Mouse (Mus musculus): ENCODE measurements around the gene Gm28047. TPM values are rescaled to one million over a fixed set of nuclear protein-coding genes. Genes with fewer than 3 reads are reported as not detected.

The Gm28047 gene
- polyA plus RNA-seq, 1 experiment, result not detected

GRCm38 (mm10) chr15:102533926-102534325 lies 90.9 kb downstream of the Gm28047 start:
- Histone ChIP-seq H3K36me3 (ENCODE audit: control insufficient read depth, insufficient read depth) (peaks cover 98% of the 10 kb centered on the region), H3K27me3 (ENCODE audit: control insufficient read depth, insufficient read depth, insufficient read length) (no peaks in the 10 kb centered on the region), H3K4me3 (ENCODE audit: insufficient read depth, poor library complexity, severe bottlenecking) (no peak overlapping the region), H3K79me2 (ENCODE audit: control insufficient read depth, insufficient read depth) (no peaks in the 10 kb centered on the region), H3K79me3 (ENCODE audit: low read depth) (no peaks in the 10 kb centered on the region), H3ac (ENCODE audit: control insufficient read depth, insufficient read length, low read depth) (no peak overlapping the region)
- TF ChIP-seq MYOG (IDR thresholded peaks at IDR 0.05; ENCODE audit: control insufficient read depth, extremely low read depth, insufficient read length) (no peak), USF1 (IDR thresholded peaks at IDR 0.05; ENCODE audit: low read depth) (no peak), FOSL1 (IDR thresholded peaks at IDR 0.05; ENCODE audit: insufficient read depth, low read length, poor library complexity, severe bottlenecking) (no peak), CEBPB (IDR thresholded peaks at IDR 0.05; ENCODE audit: low read depth) (no peak), MAX (IDR thresholded peaks at IDR 0.05) (no peak), MYOD1 (IDR thresholded peaks at IDR 0.05; ENCODE audit: control insufficient read depth, insufficient read length, low read depth) (no peak), CTCF (IDR thresholded peaks at IDR 0.05; ENCODE audit: control insufficient read depth, insufficient read depth, insufficient read length) (no peak)

DNA sequence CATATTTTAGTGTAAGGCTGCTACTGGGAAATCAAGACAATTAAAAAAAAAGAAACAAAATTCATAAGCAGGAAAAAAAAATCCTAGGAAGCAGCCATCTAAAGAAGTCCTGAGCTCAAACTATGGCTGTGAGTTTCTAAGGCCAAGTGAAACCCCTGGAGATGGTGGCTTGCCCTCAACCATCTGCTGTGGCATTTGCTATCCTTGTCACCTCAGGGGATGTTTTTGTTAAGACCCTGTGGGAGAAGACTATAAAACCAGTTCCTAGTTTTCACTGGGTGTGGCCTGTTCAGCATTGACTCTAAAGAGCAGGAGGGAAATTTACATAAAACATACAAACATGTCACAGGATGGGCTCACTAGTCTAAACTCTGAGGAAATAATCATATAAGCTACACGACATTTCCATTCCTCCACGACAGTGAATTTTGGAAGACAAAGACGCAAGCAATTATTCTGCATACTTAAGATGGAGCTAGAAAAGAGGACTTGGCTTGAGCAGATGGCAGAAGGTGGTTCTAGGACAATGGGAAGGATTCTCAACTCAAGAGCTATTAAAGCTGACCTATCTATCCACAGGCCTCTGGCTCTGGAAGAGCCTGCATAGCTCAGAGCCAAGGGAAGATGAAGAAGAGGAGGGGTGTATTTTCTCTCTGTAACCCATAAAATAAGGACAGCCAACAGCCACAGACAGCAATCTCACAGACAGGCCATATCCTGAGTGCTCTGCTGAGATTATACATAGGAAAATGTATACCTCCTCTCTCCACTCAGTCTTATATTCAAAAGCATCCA lies 92.6 kb downstream of the Gm28047 start:
- Histone ChIP-seq H3K4me3 (ENCODE audit: insufficient read depth, poor library complexity, severe bottlenecking) (no peak overlapping the region), H3ac (ENCODE audit: control insufficient read depth, insufficient read length, low read depth) (no peak overlapping the region), H3K79me2 (ENCODE audit: control insufficient read depth, insufficient read depth) (no peaks in the 10 kb centered on the region), H3K27me3 (ENCODE audit: control insufficient read depth, insufficient read depth, insufficient read length) (no peaks in the 10 kb centered on the region), H3K79me3 (ENCODE audit: low read depth) (no peaks in the 10 kb centered on the region), H3K36me3 (ENCODE audit: control insufficient read depth, insufficient read depth) (peaks cover 98% of the 10 kb centered on the region)
- TF ChIP-seq USF1 (IDR thresholded peaks at IDR 0.05; ENCODE audit: low read depth) (no peak), MYOD1 (IDR thresholded peaks at IDR 0.05; ENCODE audit: control insufficient read depth, insufficient read length, low read depth) (no peak), CEBPB (IDR thresholded peaks at IDR 0.05; ENCODE audit: low read depth) (no peak), MYOG (IDR thresholded peaks at IDR 0.05; ENCODE audit: control insufficient read depth, extremely low read depth, insufficient read length) (no peak), FOSL1 (IDR thresholded peaks at IDR 0.05; ENCODE audit: insufficient read depth, low read length, poor library complexity, severe bottlenecking) (no peak), MAX (IDR thresholded peaks at IDR 0.05) (no peak), CTCF (IDR thresholded peaks at IDR 0.05; ENCODE audit: control insufficient read depth, insufficient read depth, insufficient read length) (no peak)

- no peak for TF ChIP-seq FOSL1 (IDR thresholded peaks at IDR 0.05; ENCODE audit: insufficient read depth, low read length, poor library complexity, severe bottlenecking)
- TF ChIP-seq CEBPB (IDR thresholded peaks at IDR 0.05; ENCODE audit: low read depth), result no peak
- no peak for TF ChIP-seq USF1 (IDR thresholded peaks at IDR 0.05; ENCODE audit: low read depth)
- no peak for TF ChIP-seq MYOD1 (IDR thresholded peaks at IDR 0.05; ENCODE audit: control insufficient read depth, insufficient read length, low read depth)
- TF ChIP-seq MYOG (IDR thresholded peaks at IDR 0.05; ENCODE audit: control insufficient read depth, extremely low read depth, insufficient read length), result no peak
- no peak for TF ChIP-seq CTCF (IDR thresholded peaks at IDR 0.05; ENCODE audit: control insufficient read depth, insufficient read depth, insufficient read length)
- no peak for TF ChIP-seq MAX (IDR thresholded peaks at IDR 0.05)
- H3K27me3 ChIP-seq (ENCODE audit: control insufficient read depth, insufficient read depth, insufficient read length), result no peaks in the 10 kb centered on the region
- H3K79me2 ChIP-seq (ENCODE audit: control insufficient read depth, insufficient read depth), result no peaks in the 10 kb centered on the region
- H3K79me3 ChIP-seq (ENCODE audit: low read depth), result no peaks in the 10 kb centered on the region
- H3ac ChIP-seq (ENCODE audit: control insufficient read depth, insufficient read length, low read depth), result no peak overlapping the region
- no peak overlapping the region for H3K4me3 ChIP-seq (ENCODE audit: insufficient read depth, poor library complexity, severe bottlenecking)
- peaks cover 96% of the 10 kb centered on the region for H3K36me3 ChIP-seq (ENCODE audit: control insufficient read depth, insufficient read depth)
Measured at GRCm38 (mm10) chr15:102531586-102531985, 93.3 kb downstream of the Gm28047 start.

GRCm38 (mm10) chr15:102530566-102530965 lies 94.3 kb downstream of the Gm28047 start:
- TF ChIP-seq FOSL1 (IDR thresholded peaks at IDR 0.05; ENCODE audit: insufficient read depth, low read length, poor library complexity, severe bottlenecking), result no peak
- TF ChIP-seq CEBPB (IDR thresholded peaks at IDR 0.05; ENCODE audit: low read depth), result no peak
- no peak for TF ChIP-seq MAX (IDR thresholded peaks at IDR 0.05)
- no peak for TF ChIP-seq MYOD1 (IDR thresholded peaks at IDR 0.05; ENCODE audit: control insufficient read depth, insufficient read length, low read depth)
- no peak for TF ChIP-seq CTCF (IDR thresholded peaks at IDR 0.05; ENCODE audit: control insufficient read depth, insufficient read depth, insufficient read length)
- TF ChIP-seq MYOG (IDR thresholded peaks at IDR 0.05; ENCODE audit: control insufficient read depth, extremely low read depth, insufficient read length), result no peak
- no peak for TF ChIP-seq USF1 (IDR thresholded peaks at IDR 0.05; ENCODE audit: low read depth)
- no peak overlapping the region for H3K4me3 ChIP-seq (ENCODE audit: insufficient read depth, poor library complexity, severe bottlenecking)
- H3ac ChIP-seq (ENCODE audit: control insufficient read depth, insufficient read length, low read depth), result no peak overlapping the region
- no peaks in the 10 kb centered on the region for H3K79me2 ChIP-seq (ENCODE audit: control insufficient read depth, insufficient read depth)
- no peaks in the 10 kb centered on the region for H3K79me3 ChIP-seq (ENCODE audit: low read depth)
- H3K27me3 ChIP-seq (ENCODE audit: control insufficient read depth, insufficient read depth, insufficient read length), result no peaks in the 10 kb centered on the region
- peaks cover 95% of the 10 kb centered on the region for H3K36me3 ChIP-seq (ENCODE audit: control insufficient read depth, insufficient read depth)

DNA sequence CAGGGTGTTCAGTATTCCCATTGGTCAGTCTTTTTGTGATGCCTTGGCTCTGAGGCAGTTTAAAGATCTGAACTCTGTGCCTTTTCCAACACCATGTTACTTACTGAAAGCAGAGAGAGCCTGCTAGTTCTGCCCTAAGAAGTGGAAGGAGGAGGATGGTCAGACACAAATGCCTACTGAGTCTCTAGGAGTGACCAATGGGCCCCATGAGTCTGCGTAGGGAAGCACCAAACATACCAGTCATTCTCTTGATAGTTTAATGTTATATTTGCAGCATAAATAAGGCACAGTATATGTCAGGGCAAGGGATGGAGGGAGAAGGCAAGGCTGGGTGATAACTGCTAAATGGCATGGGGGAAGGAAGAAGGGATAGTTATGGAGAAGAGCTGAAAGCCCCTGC lies 96.5 kb downstream of the Gm28047 start:
- H3ac ChIP-seq (ENCODE audit: control insufficient read depth, insufficient read length, low read depth), result no peak overlapping the region
- H3K36me3 ChIP-seq (ENCODE audit: control insufficient read depth, insufficient read depth), result peaks cover 94% of the 10 kb centered on the region
- no peaks in the 10 kb centered on the region for H3K79me3 ChIP-seq (ENCODE audit: low read depth)
- TF ChIP-seq MYOG (IDR thresholded peaks at IDR 0.05; ENCODE audit: control insufficient read depth, extremely low read depth, insufficient read length) (no peak), FOSL1 (IDR thresholded peaks at IDR 0.05; ENCODE audit: insufficient read depth, low read length, poor library complexity, severe bottlenecking) (no peak), CTCF (IDR thresholded peaks at IDR 0.05; ENCODE audit: control insufficient read depth, insufficient read depth, insufficient read length) (no peak), CEBPB (IDR thresholded peaks at IDR 0.05; ENCODE audit: low read depth) (no peak), MAX (IDR thresholded peaks at IDR 0.05) (no peak), MYOD1 (IDR thresholded peaks at IDR 0.05; ENCODE audit: control insufficient read depth, insufficient read length, low read depth) (no peak), USF1 (IDR thresholded peaks at IDR 0.05; ENCODE audit: low read depth) (no peak)
- H3K27me3 ChIP-seq (ENCODE audit: control insufficient read depth, insufficient read depth, insufficient read length), result no peaks in the 10 kb centered on the region
- H3K4me3 ChIP-seq (ENCODE audit: insufficient read depth, poor library complexity, severe bottlenecking), result no peak overlapping the region
- no peaks in the 10 kb centered on the region for H3K79me2 ChIP-seq (ENCODE audit: control insufficient read depth, insufficient read depth)
